Mouse (Mus musculus) spleen, adult 12 weeks (tissue): ENCODE data around the gene Rce1.

ENCODE experiments used
- DNase-seq: peaks from one replicate; pipeline ENCODE4 v3.0.0; 2022; ENCODE audit warnings: low spot score

Gene Rce1

GRCm38 (mm10) chr19:4625179-4625828 is at the start of gene Rce1:
Rce1 (minus strand) TSS chr19:4625641.
- DNase-seq: peak; percentile 93

GRCm38 (mm10) chr19:4672401-4672800 is 47.0 kb upstream of the Rce1 start:
- no peak for DNase-seq

- no peak for DNase-seq
These were observed 45.3 kb upstream of the Rce1 start for GRCm38 (mm10) chr19:4670776-4671175.

- DNase-seq: no peak
These were observed 41.4 kb upstream of the Rce1 start for GRCm38 (mm10) chr19:4666815-4667214.

DNA sequence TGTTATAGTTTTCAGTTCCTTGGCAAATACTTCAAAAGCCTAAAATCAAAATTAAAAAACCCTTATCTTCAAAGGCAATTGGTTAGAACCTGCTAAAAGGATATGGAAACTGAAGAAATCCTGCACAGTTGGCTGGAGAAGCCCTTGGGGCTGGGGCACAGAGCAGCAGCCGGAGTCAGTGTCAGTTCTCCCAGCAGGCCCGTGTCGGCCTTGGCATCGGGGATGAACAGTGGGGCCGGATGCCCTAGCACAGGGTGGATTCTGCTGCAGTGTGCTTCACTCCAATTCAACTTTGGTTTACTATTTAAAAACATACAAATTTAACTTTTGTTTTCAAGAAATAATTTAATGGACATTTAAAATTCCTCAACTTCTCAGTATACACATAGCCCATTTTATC is 32.7 kb upstream of the Rce1 start:
- no peak for DNase-seq

DNA sequence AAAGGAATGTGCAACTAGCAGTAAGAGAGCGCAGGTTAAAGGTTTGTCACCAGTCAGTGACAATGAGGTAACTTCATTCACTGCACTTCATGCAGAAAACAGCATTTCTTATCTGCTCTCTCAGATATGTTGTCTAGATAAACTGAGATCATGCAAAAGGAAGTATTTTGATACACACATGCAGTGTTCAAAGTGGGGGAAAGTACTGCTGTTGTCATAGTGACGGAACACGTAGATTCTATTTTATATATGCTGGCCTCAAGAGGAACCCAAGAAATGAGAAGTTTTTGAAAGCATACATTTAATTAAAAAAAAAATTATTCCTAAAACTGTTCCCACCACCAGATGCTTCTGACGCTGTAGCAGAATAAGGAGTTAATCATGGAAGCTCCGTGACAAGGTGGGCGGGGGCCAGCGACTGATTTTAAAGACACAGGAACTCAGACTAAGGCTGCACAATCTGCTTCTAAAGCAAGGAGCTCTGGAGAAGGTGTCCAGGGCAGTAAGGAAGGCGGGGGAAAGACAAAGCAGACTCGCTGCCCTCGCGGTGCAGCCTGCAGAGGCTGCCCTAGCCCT is 21.6 kb upstream of the Rce1 start:
- no peak for DNase-seq

- no peak for DNase-seq
These were observed 18.8 kb upstream of the Rce1 start for GRCm38 (mm10) chr19:4644271-4644670.

DNA sequence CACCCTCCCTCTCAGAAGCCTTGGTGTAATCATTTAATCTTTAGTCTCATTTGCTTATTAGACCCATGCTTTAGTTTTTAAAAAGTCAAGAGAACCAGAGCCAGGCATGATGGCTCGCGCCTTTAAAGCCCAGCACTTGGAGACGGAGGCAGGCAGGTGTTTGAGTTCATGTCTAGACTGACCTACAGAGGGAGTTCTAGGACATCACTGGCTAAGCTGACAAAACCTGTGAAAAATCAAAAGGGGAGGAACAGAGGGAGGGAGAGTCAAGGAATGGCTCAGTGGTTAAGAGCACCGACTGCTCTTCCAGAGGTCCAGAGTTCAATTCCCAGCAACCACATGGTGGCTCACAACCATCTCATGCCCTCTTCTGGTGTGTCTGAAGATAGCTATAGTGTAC is 10.5 kb upstream of the Rce1 start:
- no peak for DNase-seq

DNA sequence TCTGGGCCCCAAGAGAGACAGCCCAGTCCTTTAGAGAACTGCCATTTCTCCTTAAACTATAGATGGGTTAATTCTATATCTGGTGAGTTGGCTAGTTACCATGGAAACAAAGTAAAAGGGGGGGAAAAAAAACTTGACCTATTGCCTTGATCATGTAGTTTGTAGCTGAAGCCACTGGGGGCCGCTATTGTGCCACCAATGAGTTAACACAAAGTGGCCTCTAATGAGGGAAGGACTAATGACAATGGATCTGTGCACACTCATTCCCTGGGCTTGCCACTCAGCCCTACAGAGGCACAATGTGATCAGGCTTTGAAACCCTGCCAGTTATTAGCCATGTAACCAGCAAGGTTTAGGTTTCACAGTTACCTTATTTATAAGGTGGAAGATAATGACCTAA is 3.4 kb upstream of the Rce1 start:
- peak; percentile 35 for DNase-seq

- no peak for DNase-seq
These were observed 541 bp upstream of the Rce1 start for GRCm38 (mm10) chr19:4625829-4626535.

DNA sequence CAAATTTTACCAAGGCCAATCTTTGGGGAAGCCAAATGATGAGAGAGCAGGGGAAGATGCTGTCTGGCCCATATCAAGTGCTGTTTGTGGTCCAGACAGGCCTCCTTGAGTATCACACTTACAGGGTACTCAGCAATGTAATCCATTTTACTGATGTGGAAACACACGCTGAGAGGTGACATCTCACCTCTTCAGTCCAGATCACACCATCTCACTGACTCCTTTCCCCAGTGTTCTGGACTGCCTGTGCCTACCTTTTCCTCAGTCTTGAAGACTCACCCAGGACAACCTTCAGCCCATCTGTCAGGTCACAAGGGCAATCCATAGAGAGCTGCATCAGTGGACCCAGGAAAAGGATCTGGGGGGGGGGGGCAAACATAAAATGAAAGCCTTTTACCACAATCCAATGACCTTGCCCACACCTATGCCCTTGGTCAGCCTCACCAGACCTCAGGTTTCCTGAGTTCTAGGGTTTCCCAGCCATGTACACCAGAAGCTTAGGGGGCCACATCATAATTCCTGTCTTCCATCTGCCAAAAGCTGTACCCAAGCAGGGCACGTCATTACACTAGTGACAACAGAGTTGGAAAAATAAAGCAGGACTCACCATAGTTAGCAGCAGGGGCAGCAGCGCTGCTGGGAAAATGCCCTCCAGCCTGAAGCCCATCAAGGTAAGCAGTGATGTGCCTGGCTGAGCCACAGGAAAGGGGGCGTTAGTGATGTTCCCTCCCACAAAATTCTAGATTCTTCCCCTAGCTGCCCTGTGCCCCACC is 849 bp downstream of the Rce1 start:
- no peak for DNase-seq

DNA sequence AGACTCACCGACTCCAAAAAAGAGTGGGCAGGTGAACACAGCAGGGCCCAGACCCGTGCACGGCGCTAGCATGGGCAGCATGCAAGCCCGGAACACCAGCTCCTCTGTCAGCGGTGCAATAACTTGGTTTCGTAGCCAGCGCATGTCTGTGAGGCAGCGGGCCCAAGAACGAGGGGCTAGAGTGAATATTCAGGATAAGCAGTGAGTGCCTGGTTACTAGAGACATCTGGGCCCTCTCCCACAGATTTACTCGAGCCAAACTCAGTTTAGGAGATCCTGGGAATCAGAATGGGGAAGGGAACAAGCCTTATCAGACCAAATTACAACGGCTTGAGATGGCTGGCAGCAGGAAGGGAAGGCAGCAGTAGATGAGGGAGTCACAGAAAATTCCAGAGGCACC is 1.4 kb downstream of the Rce1 start:
- DNase-seq: no peak

- no peak for DNase-seq
These were observed 2.0 kb downstream of the Rce1 start for GRCm38 (mm10) chr19:4623419-4623818.

DNA sequence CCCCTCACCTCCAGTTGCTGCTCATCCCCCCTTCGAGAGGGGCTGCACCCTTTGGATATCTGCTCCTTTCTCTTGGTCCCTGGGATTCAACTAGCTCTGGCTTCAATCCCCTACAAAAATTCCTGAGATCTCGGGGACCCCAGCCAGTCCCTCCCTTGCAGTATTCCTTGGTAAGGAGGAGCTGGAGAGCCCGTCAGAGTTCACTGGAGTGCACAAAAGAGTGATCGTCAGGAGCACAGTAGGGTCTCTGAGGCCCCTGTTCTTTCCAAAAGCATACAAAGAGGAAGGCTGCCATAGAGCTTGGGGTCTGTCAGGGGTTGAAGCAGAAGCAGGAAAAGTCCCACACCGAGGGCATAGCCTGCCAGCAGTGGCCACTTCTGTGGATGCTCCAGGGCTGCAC is 2.7 kb downstream of the Rce1 start:
- DNase-seq: no peak

DNA sequence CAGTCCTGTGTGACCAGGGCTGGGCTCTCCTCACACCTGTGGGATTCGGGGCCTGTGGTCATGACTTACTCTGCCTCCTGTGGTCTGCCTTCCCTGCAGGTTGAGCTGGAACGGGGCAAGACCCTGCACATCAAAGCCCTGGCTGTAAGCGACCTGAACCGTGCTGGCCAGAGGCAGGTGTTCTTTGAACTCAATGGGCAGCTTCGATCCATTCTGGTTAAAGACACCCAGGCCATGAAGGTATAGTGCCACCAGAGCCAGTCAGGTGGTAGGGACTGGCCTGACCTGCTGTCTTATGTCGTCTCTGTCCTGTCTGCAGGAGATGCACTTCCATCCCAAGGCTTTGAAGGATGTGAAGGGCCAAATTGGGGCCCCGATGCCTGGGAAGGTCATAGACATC is 4.7 kb downstream of the Rce1 start:
- no peak for DNase-seq

GRCm38 (mm10) chr19:4619461-4619860 is 6.0 kb downstream of the Rce1 start:
- DNase-seq: no peak

DNA sequence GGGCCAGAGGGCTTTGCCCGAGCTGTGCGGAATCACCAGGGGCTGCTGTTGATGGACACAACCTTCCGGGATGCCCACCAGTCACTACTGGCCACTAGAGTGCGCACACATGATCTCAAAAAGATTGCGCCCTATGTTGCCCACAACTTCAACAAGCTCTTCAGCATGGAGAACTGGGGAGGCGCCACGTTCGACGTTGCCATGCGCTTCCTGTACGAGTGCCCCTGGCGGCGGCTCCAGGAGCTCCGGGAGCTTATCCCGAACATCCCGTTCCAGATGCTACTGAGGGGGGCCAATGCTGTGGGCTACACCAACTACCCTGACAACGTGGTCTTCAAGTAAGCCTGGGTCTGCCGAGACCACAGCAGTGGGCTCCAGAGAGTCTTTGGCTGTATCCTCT is 7.3 kb downstream of the Rce1 start:
- no peak for DNase-seq

DNA sequence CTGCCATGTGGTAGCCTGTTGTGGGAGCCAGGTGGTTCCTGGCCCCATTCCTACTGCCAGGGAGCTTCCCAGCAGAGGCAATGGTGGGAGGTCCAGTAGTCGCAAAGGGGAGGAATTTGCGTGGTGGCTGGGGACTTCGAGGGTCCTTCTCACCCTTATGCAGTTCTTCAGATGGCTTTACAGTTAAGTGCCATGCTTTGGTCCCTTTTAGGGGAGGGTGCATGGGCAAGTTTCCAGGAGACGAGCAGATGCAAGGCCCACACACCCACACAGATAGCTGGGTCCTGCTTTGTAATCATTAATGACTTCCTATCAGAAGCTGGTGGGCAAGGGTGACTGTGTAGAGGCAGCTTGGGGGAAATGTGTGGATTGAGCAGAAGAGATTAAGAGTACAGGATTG is 8.9 kb downstream of the Rce1 start:
- DNase-seq: no peak

DNA sequence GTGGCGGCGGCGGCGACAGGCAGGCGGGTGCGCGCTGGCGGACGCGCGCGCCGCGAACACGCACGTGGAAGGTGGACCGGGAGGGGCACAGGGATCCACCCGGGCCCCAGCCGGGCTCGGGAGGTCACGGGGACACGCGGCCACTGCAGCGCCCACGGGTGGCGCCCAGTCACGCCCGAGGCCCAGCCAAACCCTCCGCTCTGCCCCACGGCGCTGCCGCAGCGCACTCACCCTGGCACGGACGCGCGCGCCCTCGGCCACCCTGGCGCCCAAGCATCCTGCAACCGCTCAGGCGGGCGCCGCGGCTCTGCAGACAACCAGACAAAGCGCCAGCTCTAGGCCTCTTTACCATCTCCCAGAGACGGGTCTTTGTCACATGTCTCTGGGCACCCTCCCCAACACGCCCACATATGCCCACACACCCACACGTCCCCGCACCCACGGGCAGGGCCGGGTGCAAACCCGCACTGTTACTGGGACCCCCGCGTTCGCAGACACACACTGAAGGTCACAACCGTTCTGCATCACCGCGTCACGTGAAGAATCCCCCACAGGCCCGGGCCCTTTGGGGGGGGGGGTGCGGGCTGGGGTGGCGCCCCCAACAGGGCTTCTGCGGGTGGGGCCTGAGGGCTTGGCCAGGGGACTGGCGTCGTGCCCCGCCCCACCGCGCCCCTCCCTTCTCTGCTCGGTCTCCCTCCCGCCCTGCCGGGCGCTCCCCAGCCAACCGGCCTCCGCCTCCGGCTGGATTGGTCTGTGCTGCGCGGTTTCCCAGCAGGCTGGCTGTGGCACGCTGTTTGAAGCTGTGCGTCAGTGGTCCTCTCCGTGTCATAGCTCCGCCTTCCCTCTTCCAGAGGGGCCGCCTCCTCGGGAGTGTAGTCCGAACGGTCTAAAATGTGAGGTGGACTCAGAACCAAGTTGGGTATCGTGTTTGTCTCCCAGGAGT is 10.0 kb downstream of the Rce1 start, which contains the start of gene Lrfn4:
Gene Lrfn4 (minus strand): TSS at position 517 of the 943 bp plus-strand sequence.
- peak; percentile 31 for DNase-seq

DNA sequence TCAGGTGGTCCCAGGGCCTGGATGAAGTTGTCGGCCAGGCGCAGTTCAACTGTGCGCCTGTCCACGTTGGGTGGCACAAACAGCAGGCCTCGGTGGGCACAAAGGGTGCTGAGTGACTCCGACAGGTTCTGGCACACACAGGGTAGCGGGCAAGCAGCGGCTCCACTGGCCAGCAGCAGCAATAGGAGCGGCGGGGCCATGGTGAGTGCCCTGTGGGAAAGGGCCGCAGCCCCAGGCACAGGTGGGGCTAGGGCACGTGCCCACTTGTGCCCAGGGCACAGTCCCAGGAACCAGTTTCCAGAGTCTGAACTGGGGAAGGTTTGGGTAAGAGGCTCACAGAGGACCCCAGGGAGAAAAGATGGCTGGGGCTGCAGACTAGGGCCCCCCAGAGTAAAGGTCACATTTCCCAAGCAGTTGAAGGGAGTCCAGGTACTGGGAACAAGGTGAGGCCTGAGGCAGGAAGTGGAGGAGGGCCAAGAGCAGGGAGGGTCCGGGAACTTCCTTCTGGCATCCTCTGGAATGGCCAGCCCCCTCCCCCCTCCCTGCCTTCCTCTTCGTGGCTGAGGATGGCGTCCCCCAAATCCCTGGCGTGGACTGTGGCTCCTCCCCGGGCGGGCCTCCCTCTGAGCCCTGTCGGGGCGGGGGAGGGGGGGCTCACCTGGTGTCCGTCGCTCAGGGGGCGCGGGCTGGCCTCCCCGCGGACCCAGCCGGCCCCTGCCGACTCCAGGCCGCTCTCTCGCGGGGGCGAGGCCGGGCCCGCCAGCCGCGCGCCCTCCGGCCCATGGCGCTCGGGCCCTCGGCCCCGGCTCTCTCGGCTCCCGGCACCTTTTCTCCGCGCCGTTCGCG is 10.9 kb downstream of the Rce1 start:
- no peak for DNase-seq
